Mouse (Mus musculus) bone marrow macrophage, adult 2 months (primary cell): ENCODE data around the gene M6pr.

Source experiments
- CTCF ChIP-seq: IDR thresholded peaks from 2 replicates; pipeline ENCODE4 v1.5.1; 2012; ENCODE audit warnings: low read depth, mild to moderate bottlenecking, low read length, moderate library complexity
- POLR2A ChIP-seq: IDR thresholded peaks from 2 replicates; pipeline ENCODE4 v1.6.1; 2012; ENCODE audit warnings: mild to moderate bottlenecking, low read depth, low read length, borderline replicate concordance

- TF ChIP-seq POLR2A (no peak), CTCF (no peak)
Measured at GRCm38 (mm10) chr6:122308136-122308504, 400 bp upstream of the M6pr start.
